Mouse (Mus musculus): ENCODE measurements around the gene Mllt1.
A peak's percentile ranks its signal among the peaks of the same experiment; 100 is the strongest.
"Not testable (repeated sequence)": the region's sequence is repeated elsewhere in the genome, so short reads cannot be mapped to it uniquely, and the experiment has no call there.

Gene Mllt1

GRCm38 (mm10) chr17:56934545-56935330 is 477 bp downstream of the Mllt1 start:
- DNase-seq, result peak in 1 of 2 experiments; percentile 58

GRCm38 (mm10) chr17:56933395-56933794 is 1.8 kb downstream of the Mllt1 start:
- DNase-seq, result no peak

- DNase-seq, result no peak
These were observed 5.2 kb downstream of the Mllt1 start for GRCm38 (mm10) chr17:56930026-56930425.

- no peak for DNase-seq
These were observed 5.7 kb downstream of the Mllt1 start for GRCm38 (mm10) chr17:56929530-56929929.

GRCm38 (mm10) chr17:56929101-56929500 is 6.1 kb downstream of the Mllt1 start:
- DNase-seq, result no peak

GRCm38 (mm10) chr17:56925998-56926397 is 9.2 kb downstream of the Mllt1 start:
- DNase-seq, result no peak

- no peak for DNase-seq
These were observed 15.5 kb downstream of the Mllt1 start for GRCm38 (mm10) chr17:56919725-56920124.

- no peak for DNase-seq
These were observed 18.0 kb downstream of the Mllt1 start for GRCm38 (mm10) chr17:56917166-56917565.

- DNase-seq, result no peak
These were observed 21.8 kb downstream of the Mllt1 start for GRCm38 (mm10) chr17:56913444-56913843.

GRCm38 (mm10) chr17:56913023-56913422 is 22.2 kb downstream of the Mllt1 start:
- DNase-seq, result no peak

GRCm38 (mm10) chr17:56909764-56910163 is 25.5 kb downstream of the Mllt1 start:
- DNase-seq, result not testable (repeated sequence)

GRCm38 (mm10) chr17:56907887-56908286 is 27.3 kb downstream of the Mllt1 start:
- DNase-seq, result no peak

- no peak for DNase-seq
These were observed 28.1 kb downstream of the Mllt1 start for GRCm38 (mm10) chr17:56907096-56907495.

- no peak for DNase-seq
These were observed 29.0 kb downstream of the Mllt1 start for GRCm38 (mm10) chr17:56906166-56906565.

- DNase-seq, result no peak
These were observed 32.5 kb downstream of the Mllt1 start for GRCm38 (mm10) chr17:56902698-56903097.

GRCm38 (mm10) chr17:56897630-56898195 is 37.5 kb downstream of the Mllt1 start:
- DNase-seq, result peak; percentile 54 to 55

- DNase-seq, result no peak
These were observed 38.6 kb downstream of the Mllt1 start for GRCm38 (mm10) chr17:56896513-56897129.

- no peak for DNase-seq
These were observed 39.8 kb downstream of the Mllt1 start for GRCm38 (mm10) chr17:56895368-56895918.

GRCm38 (mm10) chr17:56890018-56890417 is 45.2 kb downstream of the Mllt1 start:
- no peak for DNase-seq

- no peak for DNase-seq
These were observed 47.2 kb downstream of the Mllt1 start for GRCm38 (mm10) chr17:56888050-56888449.

GRCm38 (mm10) chr17:56884809-56885208 is 50.4 kb downstream of the Mllt1 start:
- DNase-seq, result no peak

- DNase-seq, result no peak
These were observed 50.9 kb downstream of the Mllt1 start for GRCm38 (mm10) chr17:56884331-56884730.

GRCm38 (mm10) chr17:56883612-56884011 is 51.6 kb downstream of the Mllt1 start:
- DNase-seq, result no peak

GRCm38 (mm10) chr17:56877426-56877825 is 57.8 kb downstream of the Mllt1 start:
- no peak for DNase-seq
